ENCODE assay signal across 12 mouse cellular contexts in genomic region chr2:5824213-5824612, GRCm38 (mm10). TPM values are rescaled to one million over a fixed set of nuclear protein-coding genes. Genes with fewer than 3 reads are reported as not detected.
DNase-seq lines count a peak whose midpoint lies in the region; ATAC-seq and TF ChIP-seq lines count a peak whose summit lies in the region.
"Had no signal": no experiment of that assay in that cellular context is flagged by ENCODE, and none has a peak within 500 bp of the region (broad histone marks: within the 10 kb centered on the region; RNA-seq: fewer than 3 reads in every experiment).

No protein-coding gene starts in this region.

- TF ChIP-seq POLR2A in spleen, adult 2 months (IDR thresholded peaks at IDR 0.05; ENCODE audit: low read depth, low read length): no peak
- no peak for TF ChIP-seq POLR2A in cortical plate, adult 2 months (IDR thresholded peaks at IDR 0.05; ENCODE audit: extremely low read depth, insufficient read depth, low read length)

- DNase-seq in hindbrain, postnatal 0 days (ENCODE audit: low spot score): peak; percentile 58
- DNase-seq in spleen, adult 2 months (ENCODE audit: low read depth in 1 of 2, low spot score in 2 of 2): no peak
- DNase-seq in spleen, postnatal 36 days (ENCODE audit: low spot score in 2 of 2): no peak
- DNase-seq in stomach, postnatal 0 days (ENCODE audit: low spot score): no peak
- DNase-seq in cerebellum, adult 11 months: no peak
- DNase-seq in urinary bladder, postnatal 25 days (ENCODE audit: low spot score): no peak
- DNase-seq: cerebellum, postnatal 25 days; thymus, postnatal 25 days had no signal

- no peaks in the 10 kb centered on the region for H3K27me3 ChIP-seq in hindbrain, postnatal 0 days (ENCODE audit: insufficient read depth, low read length)
- no peaks in the 10 kb centered on the region for H3K27me3 ChIP-seq in hindbrain, embryonic 13.5 days
- H3K27me3 ChIP-seq in spleen, adult 2 months (ENCODE audit: control insufficient read depth, insufficient read depth, low read length): no peaks in the 10 kb centered on the region
- H3K27me3 ChIP-seq in stomach, postnatal 0 days (ENCODE audit: control insufficient read depth, insufficient read depth, low read length): no peaks in the 10 kb centered on the region
- H3K27me3 ChIP-seq: megakaryocyte, embryonic 14.5 days had no signal

- H3K4me1 ChIP-seq in hindbrain, postnatal 0 days (ENCODE audit: insufficient read depth, low read length): no peaks in the 10 kb centered on the region
- H3K4me1 ChIP-seq in hindbrain, embryonic 13.5 days (replicated peaks): no peaks in the 10 kb centered on the region
- peaks cover 5% of the 10 kb centered on the region; the same call in 1 of the 2 replicates for H3K4me1 ChIP-seq in spleen, adult 2 months (ENCODE audit: control insufficient read depth, insufficient read depth, insufficient read length)
- no peaks in the 10 kb centered on the region; the same call in 1 of the 2 replicates for H3K4me1 ChIP-seq in cortical plate, adult 2 months (ENCODE audit: control insufficient read depth, insufficient read depth, low read length)
- H3K4me1 ChIP-seq in stomach, postnatal 0 days (replicated peaks; ENCODE audit: control insufficient read depth, insufficient read depth): no peaks in the 10 kb centered on the region

- H3K36me3 ChIP-seq in hindbrain, postnatal 0 days (ENCODE audit: insufficient read depth, low read length): peaks cover 28% of the 10 kb centered on the region
- peaks cover 68% of the 10 kb centered on the region for H3K36me3 ChIP-seq in hindbrain, embryonic 13.5 days
- H3K36me3 ChIP-seq in spleen, adult 2 months (ENCODE audit: control insufficient read depth, insufficient read depth, low read length): peaks cover 21% of the 10 kb centered on the region
- peaks cover 12% of the 10 kb centered on the region for H3K36me3 ChIP-seq in stomach, postnatal 0 days (ENCODE audit: control insufficient read depth, insufficient read depth, low read length)

- TF ChIP-seq CTCF in hindbrain, postnatal 0 days (IDR thresholded peaks at IDR 0.05; ENCODE audit: low read depth): peak; percentile 56
- TF ChIP-seq CTCF in spleen, adult 2 months (IDR thresholded peaks at IDR 0.05; ENCODE audit: extremely low read depth, insufficient read depth, insufficient read length, insufficient replicate concordance): peak; percentile 12; the same call in 1 of the 2 replicates
- TF ChIP-seq CTCF in cortical plate, adult 2 months (IDR thresholded peaks at IDR 0.05; ENCODE audit: extremely low read depth, insufficient read depth, low read length): peak; percentile 44
- peak; percentile 64 for TF ChIP-seq CTCF in stomach, postnatal 0 days (IDR thresholded peaks at IDR 0.05; ENCODE audit: low read depth)

- no peak overlapping the region for H3K27ac ChIP-seq in hindbrain, postnatal 0 days
- H3K27ac ChIP-seq in hindbrain, embryonic 13.5 days: no peak overlapping the region
- H3K27ac ChIP-seq in spleen, adult 2 months (ENCODE audit: insufficient read depth, low read length): no peak overlapping the region; the same call in 1 of the 2 replicates
- H3K27ac ChIP-seq in cortical plate, adult 2 months (ENCODE audit: insufficient read depth, low read length): no peak overlapping the region
- no peak overlapping the region for H3K27ac ChIP-seq in stomach, postnatal 0 days (replicated peaks)

- no peak for TF ChIP-seq EP300 in stomach, postnatal 0 days (optimal IDR thresholded peaks at IDR 0.05)

- no peak for ATAC-seq in hindbrain, postnatal 0 days
- no peak for ATAC-seq in hindbrain, embryonic 13.5 days (ENCODE audit: low FRiP score)
- no peak for ATAC-seq in stomach, postnatal 0 days (ENCODE audit: low FRiP score, low TSS enrichment)

- H3K4me3 ChIP-seq in hindbrain, postnatal 0 days (ENCODE audit: low read length): no peak overlapping the region
- no peak overlapping the region for H3K4me3 ChIP-seq in hindbrain, embryonic 13.5 days
- H3K4me3 ChIP-seq in spleen, adult 2 months (ENCODE audit: extremely low read depth, insufficient read depth, insufficient read length): no peak overlapping the region
- no peak overlapping the region for H3K4me3 ChIP-seq in cortical plate, adult 2 months (ENCODE audit: insufficient read depth, low read length)
- H3K4me3 ChIP-seq in stomach, postnatal 0 days (ENCODE audit: low read depth, low read length): no peak overlapping the region

- H3K9ac ChIP-seq in hindbrain, postnatal 0 days (replicated peaks; ENCODE audit: low read length): no peak overlapping the region
- no peak overlapping the region for H3K9ac ChIP-seq in hindbrain, embryonic 13.5 days
- no peak overlapping the region for H3K9ac ChIP-seq in stomach, postnatal 0 days (ENCODE audit: low read length)

- H3K4me2 ChIP-seq in hindbrain, postnatal 0 days (ENCODE audit: low read depth, low read length): no peak overlapping the region
- no peak overlapping the region for H3K4me2 ChIP-seq in hindbrain, embryonic 13.5 days
- H3K4me2 ChIP-seq in stomach, postnatal 0 days (replicated peaks; ENCODE audit: low read depth): no peak overlapping the region

- H3K9me3 ChIP-seq in hindbrain, postnatal 0 days (ENCODE audit: low read length): no peaks in the 10 kb centered on the region
- no peaks in the 10 kb centered on the region for H3K9me3 ChIP-seq in hindbrain, embryonic 13.5 days
- no peaks in the 10 kb centered on the region for H3K9me3 ChIP-seq in stomach, postnatal 0 days (ENCODE audit: control insufficient read depth, low read length)
- H3K9me3 ChIP-seq: megakaryocyte, embryonic 14.5 days had no signal

- WGBS in hindbrain, postnatal 0 days: 11% methylated on average over 1 of the region's 1 CpGs
- 29% methylated on average over 1 of the region's 1 CpGs for WGBS in hindbrain, embryonic 13.5 days
- 21% methylated on average over 1 of the region's 1 CpGs for WGBS in spleen, adult 2 months
- WGBS in stomach, postnatal 0 days: 26% methylated on average over 1 of the region's 1 CpGs

RNA-seq across cellular contexts. Expression of gene Nudt5, which starts 20.6 kb away (rescaled TPM):
- total RNA-seq in hindbrain, postnatal 0 days (2014; rRNA removed): 14.9 and 23.2 TPM in 2 replicates
- 16.9 and 18.1 TPM in 2 replicates for polyA plus RNA-seq in hindbrain, postnatal 0 days (2015; fragmentation: Nextera tagmentation; extraction: Ambion mirVana)
- polyA plus RNA-seq in hindbrain, embryonic 13.5 days (2015; fragmentation: Nextera tagmentation; extraction: Ambion mirVana): 28.8 and 30.8 TPM in 2 replicates
- polyA plus RNA-seq in spleen, adult 2 months (2012; rRNA removed): 5.1 TPM in 2 replicates
- polyA plus RNA-seq in cortical plate, adult 2 months (2012; rRNA removed): 11.4 and 12.4 TPM in 2 replicates
- 27.2 and 29.1 TPM in 2 replicates for polyA plus RNA-seq in stomach, postnatal 0 days (2015; fragmentation: Nextera tagmentation; extraction: Ambion mirVana)

RNA-seq across cellular contexts. Expression of gene Cdc123, which starts 20.8 kb away (rescaled TPM):
- 91.0 and 110 TPM in 2 replicates for total RNA-seq in hindbrain, postnatal 0 days (2014; rRNA removed)
- 234 and 237 TPM in 2 replicates for polyA plus RNA-seq in hindbrain, postnatal 0 days (2015; fragmentation: Nextera tagmentation; extraction: Ambion mirVana)
- 323 and 334 TPM in 2 replicates for polyA plus RNA-seq in hindbrain, embryonic 13.5 days (2015; fragmentation: Nextera tagmentation; extraction: Ambion mirVana)
- polyA plus RNA-seq in spleen, adult 2 months (2012; rRNA removed): 27.6 and 29.2 TPM in 2 replicates
- polyA plus RNA-seq in cortical plate, adult 2 months (2012; rRNA removed): 118 and 126 TPM in 2 replicates
- 168 and 184 TPM in 2 replicates for polyA plus RNA-seq in stomach, postnatal 0 days (2015; fragmentation: Nextera tagmentation; extraction: Ambion mirVana)

RNA-seq across cellular contexts. Expression of gene Gm13199, which starts 38.5 kb away (rescaled TPM):
- total RNA-seq in hindbrain, postnatal 0 days (2014; rRNA removed): 0.58 and 0.83 TPM in 2 replicates
- polyA plus RNA-seq in hindbrain, postnatal 0 days (2015; fragmentation: Nextera tagmentation; extraction: Ambion mirVana): 0.54 TPM in 1 of 2 replicates, not detected in the other
- polyA plus RNA-seq in hindbrain, embryonic 13.5 days (2015; fragmentation: Nextera tagmentation; extraction: Ambion mirVana): 0.71 and 1.0 TPM in 2 replicates
- 1.2 and 1.3 TPM in 2 replicates for polyA plus RNA-seq in spleen, adult 2 months (2012; rRNA removed)
- polyA plus RNA-seq in cortical plate, adult 2 months (2012; rRNA removed): 4.9 and 6.5 TPM in 2 replicates
- polyA plus RNA-seq in stomach, postnatal 0 days (2015; fragmentation: Nextera tagmentation; extraction: Ambion mirVana): 0.25 and 0.32 TPM in 2 replicates
- total RNA-seq: hematopoietic stem cell, adult 5-6 weeks had no signal

Comparison
In these comparisons a context has a peak if more than half of its experiments do, and no peak if none do; other contexts are left out.
1. CTCF ChIP-seq: peak in every context shown above with its lines; median percentile 64 in stomach, postnatal 0 days; 56 in hindbrain, postnatal 0 days; 44 in cortical plate, adult 2 months; 12 in spleen, adult 2 months.